Mouse (Mus musculus) limb, embryonic 14.5 days (tissue): ENCODE measurements around the gene Dusp16. TPM values are rescaled to one million over a fixed set of nuclear protein-coding genes. Genes with fewer than 3 reads are reported as not detected.

Experiments
- ATAC-seq: fragments of 200-750 bp; cut with Nextera tagmentation; 2 replicates; pipeline ENCODE4 v1.8.0; 2017; ENCODE audit warnings: low read depth, moderate number of reproducible peaks, moderate TSS enrichment; ENCODE audit not compliant: low FRiP score
- DNase-seq: peaks from one replicate; pipeline ENCODE4 v3.0.0-alpha.2; 2015; ENCODE audit warnings: low spot score
- H3K27ac ChIP-seq: fragments of 300-500 bp; sonication (generic); replicated peaks from 2 replicates; pipeline ENCODE4 v1.5.1; 2014; ENCODE audit warnings: low read depth, mild to moderate bottlenecking, low read length, moderate library complexity, mixed read lengths
- H3K27me3 ChIP-seq: fragments of 300-500 bp; sonication (generic); 2 replicates; pipeline ENCODE4 v1.6.1; 2014; ENCODE audit warnings: low read length, mixed read lengths; ENCODE audit not compliant: control insufficient read depth, insufficient read depth
- H3K36me3 ChIP-seq: fragments of 300-500 bp; sonication (generic); 2 replicates; pipeline ENCODE4 v1.6.1; 2014; ENCODE audit warnings: mild to moderate bottlenecking, low read length, moderate library complexity, mixed read lengths; ENCODE audit not compliant: control insufficient read depth, insufficient read depth
- H3K4me1 ChIP-seq: fragments of 300-500 bp; sonication (generic); 2 replicates; pipeline ENCODE4 v1.6.1; 2014; ENCODE audit warnings: antibody characterized with exemption, low read length, mixed read lengths; ENCODE audit not compliant: control insufficient read depth, insufficient read depth
- H3K4me2 ChIP-seq: fragments of 300-500 bp; sonication (generic); replicated peaks from 2 replicates; pipeline ENCODE4 v1.6.1; 2014; ENCODE audit warnings: low read depth, mild to moderate bottlenecking, low read length, moderate library complexity; ENCODE audit not compliant: severe bottlenecking
- H3K4me3 ChIP-seq: fragments of 300-500 bp; sonication (generic); replicated peaks from 2 replicates; pipeline ENCODE4 v1.5.1; 2014; ENCODE audit warnings: low read length
- H3K9ac ChIP-seq: fragments of 300-500 bp; sonication (generic); 2 replicates; pipeline ENCODE4 v1.6.1; 2014; ENCODE audit warnings: mild to moderate bottlenecking, low read depth, low read length, moderate library complexity; ENCODE audit not compliant: severe bottlenecking
- H3K9me3 ChIP-seq: fragments of 300-500 bp; sonication (generic); 2 replicates; pipeline ENCODE4 v1.6.1; 2016; ENCODE audit warnings: low read length; ENCODE audit not compliant: control insufficient read depth
- POLR2A ChIP-seq: fragments of 200-500 bp; IDR thresholded peaks from 2 replicates; pipeline ENCODE4 v1.8.0; 2012; ENCODE audit warnings: inconsistent platforms, mild to moderate bottlenecking, moderate library complexity, borderline replicate concordance; ENCODE audit not compliant: insufficient read depth, insufficient read length; ENCODE audit errors: extremely low read depth
- WGBS: fragments of 180-500 bp; shearing (Covaris S2); extraction: QIAGEN DNeasy Blood & Tissue Kit; methylation state at CpG from one replicate; pipeline ENCODE4 v1.1.7; 2014; 5-methylcytosine and 5-hydroxymethylcytosine counted together
- polyA plus RNA-seq, 2 experiments: library from polyadenylated mRNA; depleted of rRNA in 1 of 2; stranded (reverse) in 1 of 2; unstranded in 1 of 2; fragments of >200 nt; fragmentation: Nextera tagmentation in 1 of 2; extraction: Ambion mirVana in 1 of 2; gene quantifications; 2 replicates each; pipeline versions ENCODE4 v1.2.1 to v1.2.3; 2012 to 2014

The Dusp16 gene
- polyA plus RNA-seq, 2 experiments: 19.2 to 24.6 TPM

- no peaks in the 10 kb centered on the region for H3K9me3 ChIP-seq
- no peak for DNase-seq
- WGBS: 96% methylated on average over 1 of the region's 1 CpGs
- H3K9ac ChIP-seq: no peak overlapping the region
- no peaks in the 10 kb centered on the region for H3K36me3 ChIP-seq
- H3K27ac ChIP-seq: no peak overlapping the region
- TF ChIP-seq POLR2A: no peak
- peaks cover 14% of the 10 kb centered on the region for H3K4me1 ChIP-seq
- H3K4me2 ChIP-seq: no peak overlapping the region
- H3K4me3 ChIP-seq: no peak overlapping the region
- no peak for ATAC-seq
- H3K27me3 ChIP-seq: no peaks in the 10 kb centered on the region
Observed at GRCm38 (mm10) chr6:134773292-134773893, 19.0 kb downstream of the Dusp16 start.

- Histone ChIP-seq H3K27ac (no peak overlapping the region), H3K9ac (no peak overlapping the region), H3K9me3 (no peaks in the 10 kb centered on the region), H3K4me2 (no peak overlapping the region), H3K4me3 (no peak overlapping the region), H3K27me3 (no peaks in the 10 kb centered on the region), H3K36me3 (no peaks in the 10 kb centered on the region), H3K4me1 (peaks cover 14% of the 10 kb centered on the region)
- no peak for DNase-seq
- TF ChIP-seq POLR2A: no peak
- no peak for ATAC-seq
Observed at GRCm38 (mm10) chr6:134770339-134770738, 22.1 kb downstream of the Dusp16 start.

- H3K4me3 ChIP-seq: no peak overlapping the region
- no peak for ATAC-seq
- WGBS: 89% methylated on average over 5 of the region's 5 CpGs
Observed at GRCm38 (mm10) chr6:134764441-134765061, 27.9 kb downstream of the Dusp16 start.

DNA sequence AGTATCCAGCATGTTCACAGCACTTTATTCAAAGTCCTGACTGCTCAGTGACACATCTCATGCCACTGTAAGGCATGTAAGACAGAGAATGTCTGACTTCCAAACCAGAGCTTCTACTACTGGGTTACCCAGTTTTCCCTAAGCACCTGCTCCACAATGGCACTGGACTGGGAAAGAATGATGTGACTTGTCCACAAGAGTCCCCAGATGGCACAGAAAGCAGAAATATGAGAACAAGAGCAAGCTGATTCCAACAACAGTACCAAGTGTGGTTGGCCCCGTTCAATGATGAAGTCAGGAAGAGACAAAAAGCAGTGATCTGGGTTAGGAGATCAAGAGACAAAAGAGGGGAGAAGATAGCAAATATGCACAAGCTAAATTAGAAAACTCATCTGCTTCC lies 29.0 kb downstream of the Dusp16 start:
- Histone ChIP-seq H3K9me3 (no peaks in the 10 kb centered on the region), H3K4me3 (no peak overlapping the region), H3K36me3 (no peaks in the 10 kb centered on the region), H3K9ac (no peak overlapping the region), H3K4me2 (no peak overlapping the region), H3K27ac (no peak overlapping the region), H3K27me3 (no peaks in the 10 kb centered on the region), H3K4me1 (0 out of 2 replicates have a peak, but pooled peaks cover 3% of the 10 kb centered on the region)
- ATAC-seq: no peak
- DNase-seq: no peak
- WGBS: 73% methylated on average over 1 of the region's 1 CpGs
- TF ChIP-seq POLR2A: no peak

More at GRCm38 (mm10) chr6:134764441-134765061, 27.9 kb downstream of the Dusp16 start:
- Histone ChIP-seq H3K36me3 (no peaks in the 10 kb centered on the region), H3K4me1 (0 out of 2 replicates have a peak, but pooled peaks cover 3% of the 10 kb centered on the region), H3K9ac (no peak overlapping the region), H3K27me3 (no peaks in the 10 kb centered on the region), H3K27ac (no peak overlapping the region), H3K9me3 (no peaks in the 10 kb centered on the region), H3K4me2 (no peak overlapping the region)
- no peak for TF ChIP-seq POLR2A
- DNase-seq: no peak

- Histone ChIP-seq H3K4me2 (no peak overlapping the region), H3K4me1 (0 out of 2 replicates have a peak, but pooled peaks cover 3% of the 10 kb centered on the region), H3K9me3 (no peaks in the 10 kb centered on the region), H3K36me3 (no peaks in the 10 kb centered on the region), H3K27ac (no peak overlapping the region), H3K9ac (no peak overlapping the region), H3K4me3 (no peak overlapping the region), H3K27me3 (no peaks in the 10 kb centered on the region)
- DNase-seq (no peak), ATAC-seq (no peak)
- 58% methylated on average over 2 of the region's 2 CpGs for WGBS
- no peak for TF ChIP-seq POLR2A
Observed at GRCm38 (mm10) chr6:134761808-134762207, 30.6 kb downstream of the Dusp16 start.
